In genomic region chr16:26146853-26147252, GRCm38 (mm10) we compare ENCODE assay signal across 29 mouse cellular contexts. TPM values are rescaled to one million over a fixed set of nuclear protein-coding genes. Genes with fewer than 3 reads are reported as not detected.
"Had no signal": no experiment of that assay in that cellular context is flagged by ENCODE, and none has a peak within 500 bp of the region (broad histone marks: within the 10 kb centered on the region; RNA-seq: fewer than 3 reads in every experiment).

No protein-coding gene starts in this region.

- H3K27me3 ChIP-seq: embryonic facial prominence, embryonic 12.5 days; embryonic facial prominence, embryonic 13.5 days; forebrain, embryonic 12.5 days; forebrain, embryonic 13.5 days; forebrain, embryonic 15.5 days had no signal

- ATAC-seq: forebrain, embryonic 13.5 days; forebrain, embryonic 14.5 days; forebrain, embryonic 15.5 days; forebrain, embryonic 16.5 days; forebrain, postnatal 0 days had no signal

- H3K27ac ChIP-seq: embryonic facial prominence, embryonic 12.5 days; embryonic facial prominence, embryonic 13.5 days; forebrain, embryonic 10.5 days; forebrain, embryonic 12.5 days; forebrain, embryonic 13.5 days; forebrain, embryonic 15.5 days; gastrocnemius, adult 2 months; heart, adult 2 months had no signal

- H3K4me2 ChIP-seq: embryonic facial prominence, embryonic 12.5 days; embryonic facial prominence, embryonic 13.5 days; forebrain, embryonic 12.5 days; forebrain, embryonic 13.5 days; forebrain, embryonic 15.5 days had no signal

- H3K4me3 ChIP-seq: embryonic facial prominence, embryonic 12.5 days; embryonic facial prominence, embryonic 13.5 days; erythroblast, embryonic 14.5 days; forebrain, embryonic 10.5 days; forebrain, embryonic 12.5 days; forebrain, embryonic 13.5 days; forebrain, embryonic 15.5 days; gastrocnemius, adult 2 months; heart, adult 2 months had no signal

- H3K9ac ChIP-seq: embryonic facial prominence, embryonic 12.5 days; embryonic facial prominence, embryonic 13.5 days; forebrain, embryonic 12.5 days; forebrain, embryonic 13.5 days; forebrain, embryonic 15.5 days; forebrain, postnatal 0 days had no signal

- H3K36me3 ChIP-seq: embryonic facial prominence, embryonic 12.5 days; embryonic facial prominence, embryonic 13.5 days; forebrain, embryonic 10.5 days; forebrain, embryonic 12.5 days; forebrain, embryonic 15.5 days had no signal

- H3K4me1 ChIP-seq: embryonic facial prominence, embryonic 12.5 days; forebrain, embryonic 10.5 days; forebrain, embryonic 12.5 days; forebrain, embryonic 13.5 days; forebrain, embryonic 15.5 days had no signal

- H3K9me3 ChIP-seq: embryonic facial prominence, embryonic 12.5 days; embryonic facial prominence, embryonic 13.5 days; forebrain, embryonic 10.5 days; forebrain, embryonic 12.5 days; forebrain, embryonic 13.5 days; forebrain, embryonic 15.5 days had no signal

- DNase-seq: cerebellum, adult 18-20 months; cerebellum, adult 2 months; cerebellum, adult 8-10 months; cerebellum, adult 9-10 months; cerebellum, adult 9-11 months; cerebellum, postnatal 10 days; cerebellum, postnatal 14 days; cerebellum, postnatal 25 days; cerebellum, postnatal 36 days; embryo, embryonic 11 days; forebrain, postnatal 0 days; gastrocnemius, adult 2 months; gastrocnemius, postnatal 10 days; gastrocnemius, postnatal 14 days; gastrocnemius, postnatal 25 days; gastrocnemius, postnatal 36 days; heart, adult 11 months; heart, adult 18-20 months; heart, adult 2 months had no signal

RNA-seq across cellular contexts. Expression of gene P3h2, which starts 41.3 kb away (rescaled TPM):
- total RNA-seq: granulocyte monocyte progenitor cell, adult 5-6 weeks had no signal
- polyA plus RNA-seq: erythroblast, embryonic 14.5 days had no signal
